Mouse (Mus musculus): Measurements from ENCODE around the gene Gm6592. TPM values are rescaled to one million over a fixed set of nuclear protein-coding genes. Genes with fewer than 3 reads are reported as not detected.
A peak's percentile ranks its signal among the peaks of the same experiment; 100 is the strongest.
"Not testable (repeated sequence)": the region's sequence is repeated elsewhere in the genome, so short reads cannot be mapped to it uniquely, and the experiment has no call there.

The Gm6592 gene
- not detected in 2 replicates for polyA plus RNA-seq (2011; ENCODE audit: insufficient read depth, insufficient read length, low replicate concordance, missing spikeins)

DNA sequence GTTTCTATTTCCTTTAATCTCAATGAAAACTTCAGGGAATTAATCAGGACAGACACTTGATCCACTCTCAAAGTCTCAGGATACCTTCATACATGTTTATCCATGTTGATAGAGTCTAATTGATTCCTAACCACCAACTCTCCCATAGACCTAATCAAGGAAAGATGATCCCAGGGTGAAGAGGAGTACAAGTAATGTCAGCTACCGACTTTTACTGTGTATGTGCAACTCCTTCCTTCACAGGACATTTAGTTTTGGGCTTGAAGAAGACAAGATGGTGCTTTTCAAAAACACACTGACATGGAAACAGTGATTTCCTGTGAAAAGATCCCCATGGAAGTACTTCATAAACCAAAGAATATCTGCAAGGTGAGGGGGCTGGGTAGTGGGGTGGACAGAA is at the start of gene Gm6592:
Gm6592 (plus strand) TSS at position 301 of the 400 bp plus-strand sequence.
- Histone ChIP-seq H3K4me3 (replicated peaks; ENCODE audit: control insufficient read depth, low read depth, low read length) (no peak within 1 kb of the TSS), H3K4me1 (ENCODE audit: control insufficient read depth, insufficient read depth, low read length) (no peaks in the 10 kb centered on the region), H3K27ac (ENCODE audit: control insufficient read depth, insufficient read depth, low read depth, low read length, poor library complexity) (no peak within 1 kb of the TSS)
- TF ChIP-seq CTCF (IDR thresholded peaks at IDR 0.05; ENCODE audit: control insufficient read depth, insufficient read depth, low read length) (no peak), POLR2A (IDR thresholded peaks at IDR 0.05; ENCODE audit: borderline replicate concordance, control insufficient read depth, low read depth, low read length) (no peak)
- 73% methylated on average over 1 of the region's 1 CpGs for WGBS

DNA sequence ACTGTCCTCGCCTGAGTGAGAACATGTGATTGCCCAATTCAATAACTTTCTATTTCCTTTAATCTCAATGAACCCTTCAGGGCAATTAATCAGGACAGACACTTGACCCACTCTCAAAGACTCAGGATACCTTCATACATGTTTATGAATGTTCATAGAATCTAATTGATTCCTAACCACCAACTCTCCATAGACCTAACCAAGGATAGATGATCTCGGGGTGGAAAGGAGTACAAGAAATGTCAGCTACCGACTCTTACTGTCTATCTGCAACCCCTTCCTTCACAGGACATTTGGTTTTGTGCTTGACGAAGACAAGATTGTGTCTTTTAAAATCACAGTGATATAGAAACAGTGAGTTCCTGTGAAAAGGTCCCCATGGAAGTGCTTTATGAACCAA is 40.4 kb upstream of the Gm6592 start, which contains the start of gene Ssxb5:
Ssxb5 (plus strand) TSS at position 301 of the 400 bp plus-strand sequence.
- H3K4me1 ChIP-seq (ENCODE audit: control insufficient read depth, insufficient read depth, low read length); H3K27ac ChIP-seq (ENCODE audit: control insufficient read depth, insufficient read depth, low read depth, low read length, poor library complexity); H3K4me3 ChIP-seq (replicated peaks; ENCODE audit: control insufficient read depth, low read depth, low read length): not testable (repeated sequence)
- WGBS, result 69% methylated on average over 4 of the region's 4 CpGs

GRCm38 (mm10) chrX:8832043-8832442 is 11.8 kb upstream of the Gm6592 start:
- no peak overlapping the region for H3K4me3 ChIP-seq (replicated peaks; ENCODE audit: control insufficient read depth, low read depth, low read length)
- TF ChIP-seq POLR2A (IDR thresholded peaks at IDR 0.05; ENCODE audit: borderline replicate concordance, control insufficient read depth, low read depth, low read length) (no peak), CTCF (IDR thresholded peaks at IDR 0.05; ENCODE audit: control insufficient read depth, insufficient read depth, low read length) (no peak)
- H3K4me1 ChIP-seq (ENCODE audit: control insufficient read depth, insufficient read depth, low read length), result no peaks in the 10 kb centered on the region
- H3K27ac ChIP-seq (ENCODE audit: control insufficient read depth, insufficient read depth, low read depth, low read length, poor library complexity), result no peak overlapping the region

DNA sequence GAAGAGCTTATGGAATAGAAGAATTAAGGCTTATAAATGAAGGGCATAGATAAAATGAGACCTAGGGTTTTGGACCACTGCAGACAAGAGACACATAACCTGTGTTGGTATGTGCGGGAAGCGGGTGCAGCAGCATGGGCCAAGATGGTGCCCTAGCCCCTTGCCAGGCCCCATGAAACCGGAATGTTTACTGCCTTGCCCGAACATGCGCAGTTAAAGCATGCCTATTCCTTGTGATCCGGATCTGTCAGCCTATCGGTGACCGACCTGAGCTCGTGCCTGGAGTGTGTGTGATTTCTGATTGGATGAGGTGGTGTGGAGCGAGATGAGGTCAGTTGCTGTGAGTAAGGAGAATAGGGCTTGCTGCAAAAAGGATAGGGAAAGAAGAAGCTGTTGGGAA is 8.7 kb downstream of the Gm6592 start:
- TF ChIP-seq CTCF (IDR thresholded peaks at IDR 0.05; ENCODE audit: control insufficient read depth, insufficient read depth, low read length) (no peak), POLR2A (IDR thresholded peaks at IDR 0.05; ENCODE audit: borderline replicate concordance, control insufficient read depth, low read depth, low read length) (no peak)
- H3K4me3 ChIP-seq (replicated peaks; ENCODE audit: control insufficient read depth, low read depth, low read length), result no peak overlapping the region
- no peak overlapping the region for H3K27ac ChIP-seq (ENCODE audit: control insufficient read depth, insufficient read depth, low read depth, low read length, poor library complexity)
- 82% methylated on average over 10 of the region's 10 CpGs for WGBS
- H3K4me1 ChIP-seq (ENCODE audit: control insufficient read depth, insufficient read depth, low read length), result no peaks in the 10 kb centered on the region

- not testable (repeated sequence) for H3K4me3 ChIP-seq (replicated peaks; ENCODE audit: control insufficient read depth, low read depth, low read length); H3K27ac ChIP-seq (ENCODE audit: control insufficient read depth, insufficient read depth, low read depth, low read length, poor library complexity); H3K4me1 ChIP-seq (ENCODE audit: control insufficient read depth, insufficient read depth, low read length)
- peak; percentile 26; the same call in 1 of the 2 replicates for TF ChIP-seq CTCF (IDR thresholded peaks at IDR 0.05; ENCODE audit: control insufficient read depth, insufficient read depth, low read length)
- 2% methylated on average over 3 of the region's 3 CpGs for WGBS
Observed at GRCm38 (mm10) chrX:8864331-8864730, 20.5 kb downstream of the Gm6592 start.

GRCm38 (mm10) chrX:8873953-8874352 is 30.2 kb downstream of the Gm6592 start, which contains the start of gene Gm5751:
Gene Gm5751 (plus strand): TSS chrX:8874253.
- H3K4me3 ChIP-seq (replicated peaks; ENCODE audit: control insufficient read depth, low read depth, low read length); H3K4me1 ChIP-seq (ENCODE audit: control insufficient read depth, insufficient read depth, low read length); H3K27ac ChIP-seq (ENCODE audit: control insufficient read depth, insufficient read depth, low read depth, low read length, poor library complexity): not testable (repeated sequence)
- 86% methylated on average over 4 of the region's 4 CpGs for WGBS

GRCm38 (mm10) chrX:8884336-8884735 is 40.5 kb downstream of the Gm6592 start:
- no peak for TF ChIP-seq POLR2A (IDR thresholded peaks at IDR 0.05; ENCODE audit: borderline replicate concordance, control insufficient read depth, low read depth, low read length)
- TF ChIP-seq CTCF (IDR thresholded peaks at IDR 0.05; ENCODE audit: control insufficient read depth, insufficient read depth, low read length), result no peak
- WGBS, result 77% methylated on average over 4 of the region's 4 CpGs
- Histone ChIP-seq H3K4me3 (replicated peaks; ENCODE audit: control insufficient read depth, low read depth, low read length) (no peak overlapping the region), H3K27ac (ENCODE audit: control insufficient read depth, insufficient read depth, low read depth, low read length, poor library complexity) (no peak overlapping the region), H3K4me1 (ENCODE audit: control insufficient read depth, insufficient read depth, low read length) (no peaks in the 10 kb centered on the region)

GRCm38 (mm10) chrX:8891975-8892342 is 48.2 kb downstream of the Gm6592 start:
- no peaks in the 10 kb centered on the region for H3K4me1 ChIP-seq (ENCODE audit: control insufficient read depth, insufficient read depth, low read length)
- 67% methylated on average over 2 of the region's 9 CpGs for WGBS
- TF ChIP-seq POLR2A (IDR thresholded peaks at IDR 0.05; ENCODE audit: borderline replicate concordance, control insufficient read depth, low read depth, low read length) (no peak), CTCF (IDR thresholded peaks at IDR 0.05; ENCODE audit: control insufficient read depth, insufficient read depth, low read length) (no peak)
- no peak overlapping the region for H3K4me3 ChIP-seq (replicated peaks; ENCODE audit: control insufficient read depth, low read depth, low read length)
- no peak overlapping the region for H3K27ac ChIP-seq (ENCODE audit: control insufficient read depth, insufficient read depth, low read depth, low read length, poor library complexity)

GRCm38 (mm10) chrX:8892343-8893155 is 48.8 kb downstream of the Gm6592 start, which contains the start of gene B630019K06Rik:
Gene B630019K06Rik (plus strand): TSS chrX:8892382.
- no peak within 1 kb of the TSS for H3K27ac ChIP-seq (ENCODE audit: control insufficient read depth, insufficient read depth, low read depth, low read length, poor library complexity)
- TF ChIP-seq POLR2A (IDR thresholded peaks at IDR 0.05; ENCODE audit: borderline replicate concordance, control insufficient read depth, low read depth, low read length) (no peak), CTCF (IDR thresholded peaks at IDR 0.05; ENCODE audit: control insufficient read depth, insufficient read depth, low read length) (no peak)
- no peaks in the 10 kb centered on the region for H3K4me1 ChIP-seq (ENCODE audit: control insufficient read depth, insufficient read depth, low read length)
- peak within 1 kb of the TSS; percentile 36 for H3K4me3 ChIP-seq (replicated peaks; ENCODE audit: control insufficient read depth, low read depth, low read length)
- WGBS, result 18% methylated on average over 83 of the region's 95 CpGs

All from bone marrow, adult 2 months (tissue).